ENCODE assay signal across 8 mouse cellular contexts in genomic region chr14:45452861-45453512, GRCm38 (mm10). TPM values are rescaled to one million over a fixed set of nuclear protein-coding genes. Genes with fewer than 3 reads are reported as not detected.
DNase-seq lines count a peak whose midpoint lies in the region; ATAC-seq and TF ChIP-seq lines count a peak whose summit lies in the region.

No protein-coding gene starts in this region.

- peaks cover 7% of the 10 kb centered on the region for H3K36me3 ChIP-seq in hindbrain, embryonic 10.5 days
- no peaks in the 10 kb centered on the region for H3K36me3 ChIP-seq in hindbrain, embryonic 16.5 days (ENCODE audit: control insufficient read depth, insufficient read depth, low read length)
- no peaks in the 10 kb centered on the region for H3K36me3 ChIP-seq in liver, postnatal 0 days (replicated peaks; ENCODE audit: insufficient read depth, low read length)

- peaks cover 54% of the 10 kb centered on the region for H3K4me1 ChIP-seq in hindbrain, embryonic 10.5 days (replicated peaks)
- peaks cover 10% of the 10 kb centered on the region; the same call in 1 of the 2 replicates for H3K4me1 ChIP-seq in hindbrain, embryonic 16.5 days (ENCODE audit: control insufficient read depth, insufficient read depth, low read depth, low read length)
- H3K4me1 ChIP-seq in liver, postnatal 0 days (ENCODE audit: insufficient read depth) = peaks cover 19% of the 10 kb centered on the region

- no peak for TF ChIP-seq EP300 in liver, postnatal 0 days (IDR thresholded peaks at IDR 0.05; ENCODE audit: low read depth)

- DNase-seq in hindbrain, embryonic 10.5 days (ENCODE audit: low spot score) = no peak
- DNase-seq in heart, adult 18-20 months = peak; percentile 77 to 83
- peak; percentile 74 for DNase-seq in kidney, adult 18-20 months
- peak; percentile 33 for DNase-seq in liver, postnatal 0 days
- DNase-seq in adipocyte (ENCODE audit: low spot score) = no peak
- no peak for DNase-seq in embryo, embryonic 10 days (ENCODE audit: low spot score)
- DNase-seq in frontal cortex, postnatal 36 days (ENCODE audit: low spot score in 2 of 2) = no peak

- peak overlapping the region; percentile 71 for H3K27ac ChIP-seq in hindbrain, embryonic 10.5 days
- no peak overlapping the region for H3K27ac ChIP-seq in hindbrain, embryonic 16.5 days (ENCODE audit: low read depth, low read length)
- peak overlapping the region; percentile 31 for H3K27ac ChIP-seq in liver, postnatal 0 days (ENCODE audit: low read depth)

- no peak for TF ChIP-seq CTCF in liver, postnatal 0 days (IDR thresholded peaks at IDR 0.05; ENCODE audit: low read depth)

- WGBS in hindbrain, embryonic 10.5 days = 41% methylated on average over 11 of the region's 11 CpGs
- WGBS in hindbrain, embryonic 16.5 days = 32% methylated on average over 11 of the region's 11 CpGs
- WGBS in liver, postnatal 0 days (ENCODE audit: insufficient replicate concordance) = 18% methylated on average over 11 of the region's 11 CpGs

- H3K27me3 ChIP-seq in hindbrain, embryonic 10.5 days (ENCODE audit: insufficient read depth, poor library complexity, severe bottlenecking) = no peaks in the 10 kb centered on the region
- H3K27me3 ChIP-seq in hindbrain, embryonic 16.5 days (replicated peaks; ENCODE audit: control insufficient read depth, insufficient read depth, low read length) = no peaks in the 10 kb centered on the region
- H3K27me3 ChIP-seq in liver, postnatal 0 days (ENCODE audit: insufficient read depth, low read length) = no peaks in the 10 kb centered on the region

- H3K4me3 ChIP-seq in hindbrain, embryonic 10.5 days = no peak overlapping the region
- H3K4me3 ChIP-seq in hindbrain, embryonic 16.5 days (ENCODE audit: low read length) = no peak overlapping the region
- no peak overlapping the region for H3K4me3 ChIP-seq in liver, postnatal 0 days (ENCODE audit: low read depth, low read length)

- H3K9me3 ChIP-seq in hindbrain, embryonic 10.5 days = no peaks in the 10 kb centered on the region
- H3K9me3 ChIP-seq in hindbrain, embryonic 16.5 days (ENCODE audit: control insufficient read depth, low read length) = no peaks in the 10 kb centered on the region
- no peaks in the 10 kb centered on the region for H3K9me3 ChIP-seq in liver, postnatal 0 days (ENCODE audit: low read length)

- ATAC-seq in hindbrain, embryonic 16.5 days = no peak
- ATAC-seq in liver, postnatal 0 days = peak; percentile 75

- H3K9ac ChIP-seq in hindbrain, embryonic 16.5 days (ENCODE audit: low read depth, low read length) = no peak overlapping the region
- H3K9ac ChIP-seq in liver, postnatal 0 days (replicated peaks) = no peak overlapping the region

- no peak overlapping the region for H3K4me2 ChIP-seq in hindbrain, embryonic 16.5 days (ENCODE audit: low read length)
- no peak overlapping the region; the same call in 1 of the 2 replicates for H3K4me2 ChIP-seq in liver, postnatal 0 days (ENCODE audit: low read depth, low read length)

RNA-seq across cellular contexts. Expression of gene Gnpnat1, which starts 48.3 kb away (rescaled TPM):
- 38.6 and 46.1 TPM in 2 replicates for polyA plus RNA-seq in hindbrain, embryonic 10.5 days (2016; fragmentation: Nextera tagmentation; extraction: Ambion mirVana)
- polyA plus RNA-seq in hindbrain, embryonic 16.5 days (2015; fragmentation: Nextera tagmentation; extraction: Ambion mirVana) = 28.5 and 30.4 TPM in 2 replicates
- 10 to 100 TPM; 13.4 to 15.2 TPM for total RNA-seq in heart, adult 18-20 months (2021)
- polyA plus RNA-seq in liver, postnatal 0 days (2015; fragmentation: Nextera tagmentation; extraction: Ambion mirVana) = 64.4 and 86.3 TPM in 2 replicates

Comparison
In these comparisons a context has a peak if more than half of its experiments do, and no peak if none do; other contexts are left out.
1. DNase-seq: peak in heart, adult 18-20 months (2 of 2), kidney, adult 18-20 months (single experiment) and liver, postnatal 0 days (single experiment); none in hindbrain, embryonic 10.5 days (single experiment), adipocyte (single experiment), embryo, embryonic 10 days (single experiment) and frontal cortex, postnatal 36 days (0 of 2).